Mouse (Mus musculus): ENCODE data around the gene Tnks1bp1. TPM values are rescaled to one million over a fixed set of nuclear protein-coding genes. Genes with fewer than 3 reads are reported as not detected.
A peak's percentile ranks its signal among the peaks of the same experiment; 100 is the strongest.

The Tnks1bp1 gene
- polyA plus RNA-seq, 1 experiment from 2014 or later = 39.2 TPM

GRCm38 (mm10) chr2:85066937-85067336, 19.1 kb downstream of the Tnks1bp1 start:
- H3K9ac ChIP-seq = no peak overlapping the region
- 94% methylated on average over 5 of the region's 5 CpGs for WGBS
- H3K4me1 ChIP-seq = peaks cover 7% of the 10 kb centered on the region
- H3K4me3 ChIP-seq (replicated peaks) = no peak overlapping the region
- H3K4me2 ChIP-seq = no peak overlapping the region
- no peaks in the 10 kb centered on the region for H3K27me3 ChIP-seq
- H3K9me3 ChIP-seq (replicated peaks) = no peaks in the 10 kb centered on the region
- H3K27ac ChIP-seq = no peak overlapping the region
- no peak for ATAC-seq (replicated peaks; ENCODE audit: low FRiP score)
- peaks cover 53% of the 10 kb centered on the region for H3K36me3 ChIP-seq

DNA sequence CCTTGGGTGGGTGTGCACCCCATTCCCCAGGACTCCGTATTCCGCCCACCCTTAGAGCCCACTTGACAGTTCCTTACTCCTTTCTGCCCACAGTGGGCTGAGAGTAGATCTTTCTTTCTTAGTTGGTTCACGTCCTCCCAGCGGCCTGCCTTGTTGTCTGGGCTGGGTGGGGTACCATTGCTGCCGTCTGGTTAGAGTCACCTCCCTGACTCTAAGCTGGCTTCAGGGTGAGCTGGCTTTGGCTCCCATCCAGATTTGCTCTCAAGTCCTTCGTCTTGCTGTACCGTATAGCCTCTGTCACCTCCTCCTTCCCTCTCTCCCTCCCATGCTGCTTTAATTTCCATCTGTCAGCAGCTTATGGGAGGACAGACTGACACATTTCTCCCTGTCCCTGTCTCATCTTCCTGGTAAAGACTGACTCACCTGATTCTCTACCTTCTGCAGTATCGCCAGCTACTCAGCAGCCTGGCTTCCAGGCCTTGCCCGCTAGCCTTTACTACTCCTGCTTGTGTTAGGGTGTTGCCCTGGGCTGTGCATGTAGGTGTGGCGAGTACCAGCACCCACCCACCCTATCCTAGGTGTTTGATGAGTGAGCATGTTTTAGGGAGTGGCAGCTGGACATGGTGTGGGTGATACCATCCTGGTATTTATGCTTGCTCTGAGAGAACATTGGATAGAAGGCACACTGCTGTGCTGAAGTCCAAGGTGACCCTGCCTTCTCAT, 20.2 kb downstream of the Tnks1bp1 start:
- Histone ChIP-seq H3K4me1 (peaks cover 7% of the 10 kb centered on the region), H3K4me3 (replicated peaks) (no peak overlapping the region), H3K27me3 (no peaks in the 10 kb centered on the region), H3K4me2 (no peak overlapping the region), H3K36me3 (peaks cover 51% of the 10 kb centered on the region), H3K9ac (no peak overlapping the region), H3K9me3 (replicated peaks) (no peaks in the 10 kb centered on the region), H3K27ac (no peak overlapping the region)
- ATAC-seq (replicated peaks; ENCODE audit: low FRiP score) = no peak
- 70% methylated on average over 10 of the region's 10 CpGs for WGBS

GRCm38 (mm10) chr2:85068626-85069025, 20.8 kb downstream of the Tnks1bp1 start:
- no peak overlapping the region for H3K4me2 ChIP-seq
- H3K9ac ChIP-seq = no peak overlapping the region
- no peak for ATAC-seq (replicated peaks; ENCODE audit: low FRiP score)
- H3K4me3 ChIP-seq (replicated peaks) = no peak overlapping the region
- no peaks in the 10 kb centered on the region for H3K9me3 ChIP-seq (replicated peaks)
- H3K27me3 ChIP-seq = no peaks in the 10 kb centered on the region
- 78% methylated on average over 2 of the region's 2 CpGs for WGBS
- H3K27ac ChIP-seq = no peak overlapping the region
- peaks cover 7% of the 10 kb centered on the region for H3K4me1 ChIP-seq
- peaks cover 51% of the 10 kb centered on the region for H3K36me3 ChIP-seq

- H3K36me3 ChIP-seq = peaks cover 48% of the 10 kb centered on the region
- WGBS = 57% methylated on average over 15 of the region's 15 CpGs
- ATAC-seq (replicated peaks; ENCODE audit: low FRiP score) = no peak
These were observed 22.3 kb downstream of the Tnks1bp1 start for GRCm38 (mm10) chr2:85070086-85070485.

DNA sequence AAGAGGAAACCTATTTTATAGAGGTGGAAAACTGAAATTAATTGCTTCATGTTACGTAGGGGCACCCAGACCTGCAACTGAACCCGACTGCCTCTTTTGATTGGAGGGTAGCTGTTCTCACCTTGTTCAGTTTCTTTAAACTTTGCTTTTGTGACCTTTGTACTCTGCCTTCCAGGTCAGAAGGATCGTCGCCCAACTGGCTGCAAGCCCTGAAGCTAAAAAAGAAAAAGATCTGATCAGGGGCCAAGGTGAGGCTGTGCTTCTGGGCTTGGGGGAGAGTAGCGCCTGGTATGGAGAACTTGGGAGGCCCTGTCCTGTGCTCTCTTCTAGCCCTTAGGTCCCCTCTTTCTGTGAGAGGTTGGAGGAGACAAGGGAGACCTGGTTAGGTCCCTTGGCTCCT, 24.1 kb downstream of the Tnks1bp1 start:
- Histone ChIP-seq H3K36me3 (peaks cover 39% of the 10 kb centered on the region), H3K9me3 (replicated peaks) (no peaks in the 10 kb centered on the region), H3K4me3 (replicated peaks) (no peak overlapping the region), H3K4me1 (peaks cover 4% of the 10 kb centered on the region), H3K27me3 (no peaks in the 10 kb centered on the region), H3K4me2 (no peak overlapping the region), H3K27ac (no peak overlapping the region), H3K9ac (no peak overlapping the region)
- WGBS = 76% methylated on average over 5 of the region's 5 CpGs
- ATAC-seq (replicated peaks; ENCODE audit: low FRiP score) = no peak

More at GRCm38 (mm10) chr2:85070086-85070485, 22.3 kb downstream of the Tnks1bp1 start:
- Histone ChIP-seq H3K4me1 (peaks cover 7% of the 10 kb centered on the region), H3K27ac (no peak overlapping the region), H3K4me2 (no peak overlapping the region), H3K9ac (no peak overlapping the region), H3K4me3 (replicated peaks) (no peak overlapping the region), H3K27me3 (no peaks in the 10 kb centered on the region), H3K9me3 (replicated peaks) (no peaks in the 10 kb centered on the region)

DNA sequence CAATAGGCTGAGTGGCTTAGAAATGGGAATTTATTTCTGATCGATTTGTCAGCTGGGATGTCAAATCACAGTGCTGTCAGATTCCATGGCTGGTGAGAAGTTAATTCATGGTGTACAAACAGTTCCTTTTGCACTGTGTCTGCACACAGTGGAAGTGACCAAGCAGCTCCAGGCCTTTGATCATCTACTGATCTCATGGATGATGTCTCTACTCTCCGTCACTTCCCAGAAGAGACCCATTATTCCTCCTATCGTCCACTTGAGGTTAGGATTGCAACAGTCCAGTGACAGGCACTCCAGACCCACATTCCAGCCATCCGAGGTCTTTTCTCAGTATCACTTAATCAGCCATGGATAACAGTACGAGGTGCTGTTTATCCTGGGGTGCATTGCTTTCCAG, 25.9 kb downstream of the Tnks1bp1 start:
- 87% methylated on average over 5 of the region's 5 CpGs for WGBS
- Histone ChIP-seq H3K9me3 (replicated peaks) (no peaks in the 10 kb centered on the region), H3K9ac (no peak overlapping the region), H3K27ac (no peak overlapping the region), H3K4me2 (no peak overlapping the region), H3K27me3 (no peaks in the 10 kb centered on the region), H3K4me1 (peaks cover 4% of the 10 kb centered on the region), H3K36me3 (peaks cover 39% of the 10 kb centered on the region), H3K4me3 (replicated peaks) (no peak overlapping the region)
- ATAC-seq (replicated peaks; ENCODE audit: low FRiP score) = no peak

GRCm38 (mm10) chr2:85088716-85089646, 41.2 kb downstream of the Tnks1bp1 start:
- Histone ChIP-seq H3K4me1 (0 out of 2 replicates have a peak, but pooled peaks cover 3% of the 10 kb centered on the region), H3K9ac (no peak overlapping the region), H3K27ac (no peak overlapping the region), H3K4me2 (no peak overlapping the region), H3K27me3 (no peaks in the 10 kb centered on the region), H3K9me3 (replicated peaks) (no peaks in the 10 kb centered on the region), H3K4me3 (replicated peaks) (no peak overlapping the region), H3K36me3 (no peaks in the 10 kb centered on the region)
- peak; percentile 77; the same call in 1 of the 2 replicates for ATAC-seq (replicated peaks; ENCODE audit: low FRiP score)
- 54% methylated on average over 11 of the region's 11 CpGs for WGBS

- Histone ChIP-seq H3K27me3 (no peaks in the 10 kb centered on the region), H3K9ac (no peak overlapping the region), H3K4me1 (0 out of 2 replicates have a peak, but pooled peaks cover 3% of the 10 kb centered on the region), H3K27ac (no peak overlapping the region), H3K9me3 (replicated peaks) (no peaks in the 10 kb centered on the region), H3K4me2 (no peak overlapping the region), H3K36me3 (no peaks in the 10 kb centered on the region), H3K4me3 (replicated peaks) (no peak overlapping the region)
- WGBS = 88% methylated on average over 4 of the region's 4 CpGs
- ATAC-seq (replicated peaks; ENCODE audit: low FRiP score) = no peak
These were observed 43.5 kb downstream of the Tnks1bp1 start for GRCm38 (mm10) chr2:85091325-85091724.

GRCm38 (mm10) chr2:85093376-85093775, 45.6 kb downstream of the Tnks1bp1 start:
- Histone ChIP-seq H3K9ac (no peak overlapping the region), H3K27me3 (no peaks in the 10 kb centered on the region), H3K4me2 (no peak overlapping the region), H3K9me3 (replicated peaks) (no peaks in the 10 kb centered on the region), H3K36me3 (no peaks in the 10 kb centered on the region), H3K4me3 (replicated peaks) (no peak overlapping the region), H3K27ac (no peak overlapping the region), H3K4me1 (0 out of 2 replicates have a peak, but pooled peaks cover 3% of the 10 kb centered on the region)
- no peak for ATAC-seq (replicated peaks; ENCODE audit: low FRiP score)
- WGBS = 84% methylated on average over 1 of the region's 1 CpGs

DNA sequence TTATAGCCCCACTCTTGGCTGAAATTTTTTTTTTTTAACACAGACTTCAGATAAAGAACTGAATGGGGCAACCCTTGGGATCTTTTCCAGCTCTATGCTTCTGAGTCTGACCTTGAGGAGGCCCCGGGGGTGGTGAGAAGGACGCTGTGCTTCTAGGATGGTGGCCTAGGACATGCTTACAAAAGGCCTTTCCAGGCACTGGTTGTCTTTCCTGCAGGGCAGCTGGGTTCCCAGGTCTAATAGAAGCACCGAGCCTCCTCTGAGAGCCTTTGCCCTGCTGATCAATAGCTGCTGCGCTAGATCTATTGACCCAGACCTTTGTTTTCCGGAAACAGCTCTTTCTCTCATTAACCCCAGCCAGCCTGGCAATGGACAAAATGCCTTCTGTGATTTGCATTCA, 48.1 kb downstream of the Tnks1bp1 start:
- Histone ChIP-seq H3K4me1 (no peaks in the 10 kb centered on the region), H3K27ac (no peak overlapping the region), H3K9me3 (replicated peaks) (no peaks in the 10 kb centered on the region), H3K9ac (no peak overlapping the region), H3K27me3 (no peaks in the 10 kb centered on the region), H3K4me3 (replicated peaks) (no peak overlapping the region), H3K36me3 (no peaks in the 10 kb centered on the region), H3K4me2 (no peak overlapping the region)
- 60% methylated on average over 5 of the region's 5 CpGs for WGBS
- ATAC-seq (replicated peaks; ENCODE audit: low FRiP score) = no peak

- no peak overlapping the region for H3K4me3 ChIP-seq (replicated peaks)
- no peak for ATAC-seq (replicated peaks; ENCODE audit: low FRiP score)
- H3K27me3 ChIP-seq = no peaks in the 10 kb centered on the region
- WGBS = 73% methylated on average over 2 of the region's 2 CpGs
- no peaks in the 10 kb centered on the region for H3K36me3 ChIP-seq
- H3K27ac ChIP-seq = no peak overlapping the region
- no peaks in the 10 kb centered on the region for H3K9me3 ChIP-seq (replicated peaks)
- no peaks in the 10 kb centered on the region for H3K4me1 ChIP-seq
- H3K4me2 ChIP-seq = no peak overlapping the region
- H3K9ac ChIP-seq = no peak overlapping the region
These were observed 50.2 kb downstream of the Tnks1bp1 start for GRCm38 (mm10) chr2:85098014-85098413.

All from kidney, embryonic 15.5 days (tissue).